Mouse (Mus musculus): ENCODE data around the gene Rln3.

Rln3 gene

DNA sequence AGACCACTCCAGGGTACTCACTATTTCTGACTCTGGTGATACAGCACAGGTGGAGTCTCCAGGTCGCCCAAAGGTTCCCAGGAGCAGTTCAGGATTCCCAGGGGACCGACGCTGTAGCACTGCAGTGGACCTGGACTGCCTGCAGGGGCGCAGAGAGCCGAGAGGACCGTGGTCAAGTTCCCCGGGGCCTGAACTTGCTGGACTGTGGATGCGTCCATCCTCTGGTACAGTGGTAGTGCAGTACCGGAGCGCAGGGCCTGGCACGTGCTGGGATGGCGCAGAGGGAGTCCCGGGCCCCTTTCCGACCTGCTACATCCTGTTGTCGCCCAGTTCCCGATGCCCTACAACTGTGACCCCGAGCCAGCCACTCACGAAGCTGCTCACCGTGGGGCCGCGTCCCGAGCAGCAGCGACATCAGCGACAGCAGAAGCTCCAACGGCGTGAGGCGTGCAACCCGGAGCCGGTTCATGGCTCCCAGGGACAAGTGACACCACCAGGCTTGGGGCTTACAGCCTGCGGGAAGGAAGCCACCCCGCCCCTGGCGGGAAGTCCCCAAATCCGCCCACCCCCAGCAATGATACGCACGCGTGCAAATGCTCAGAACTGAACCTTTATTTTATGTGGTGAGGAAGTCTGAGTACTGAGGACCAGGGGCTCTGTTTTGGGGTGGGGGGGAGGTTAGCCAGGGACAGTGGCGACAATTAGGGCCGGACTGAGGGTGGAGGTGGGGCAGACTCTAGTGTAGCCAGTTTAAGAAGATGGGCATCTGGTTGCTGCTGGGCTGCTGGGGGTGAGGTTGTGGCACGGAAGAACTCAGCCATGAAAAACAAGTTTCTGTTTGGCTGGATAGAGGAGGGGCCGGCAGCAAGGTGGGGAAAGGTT is 2.5 kb downstream of the Rln3 start, which contains the start of gene Il27ra:
Gene Il27ra (minus strand): TSS at position 524 of the 882 bp plus-strand sequence.
- Histone ChIP-seq H3K27me3 (ENCODE audit: insufficient read depth, low read length) (peaks cover 62% of the 10 kb centered on the region), H3K9me3 (ENCODE audit: low read length) (no peaks in the 10 kb centered on the region), H3K4me1 (replicated peaks; ENCODE audit: low read depth, low read length) (peaks cover 52% of the 10 kb centered on the region), H3K4me3 (replicated peaks; ENCODE audit: low read length) (peak within 1 kb of the TSS; percentile 76), H3K36me3 (ENCODE audit: insufficient read depth, low read length) (no peaks in the 10 kb centered on the region)
- TF ChIP-seq NANOG (IDR thresholded peaks at IDR 0.05; ENCODE audit: borderline replicate concordance, low read length) (no peak), CTCF (conservative IDR thresholded peaks at IDR 0.05; ENCODE audit: low read length) (peak; percentile 51)

DNA sequence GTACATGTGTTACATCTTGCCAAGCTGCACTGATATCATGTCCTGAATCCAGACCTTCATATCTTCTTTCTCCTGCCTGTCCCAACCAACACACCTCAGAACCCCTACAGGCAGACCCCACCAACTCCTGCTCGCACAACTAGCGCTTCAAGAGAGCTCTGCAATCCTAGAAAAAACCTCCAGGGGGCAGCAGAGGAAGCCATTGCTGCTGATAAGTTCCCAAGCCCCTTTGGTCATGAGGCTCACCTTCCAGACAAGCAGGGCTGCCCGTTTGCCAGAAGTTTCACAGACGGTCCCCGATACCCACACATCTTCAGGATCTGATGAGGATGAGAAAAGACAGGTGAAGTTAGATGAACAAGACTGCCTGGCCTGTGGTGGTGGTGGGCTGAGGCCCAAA is 5.8 kb downstream of the Rln3 start:
- Histone ChIP-seq H3K9me3 (ENCODE audit: low read length) (no peaks in the 10 kb centered on the region), H3K4me1 (replicated peaks; ENCODE audit: low read depth, low read length) (peaks cover 44% of the 10 kb centered on the region), H3K4me3 (replicated peaks; ENCODE audit: low read length) (peak overlapping the region; percentile 13; the same call in 1 of the 2 replicates), H3K36me3 (ENCODE audit: insufficient read depth, low read length) (no peaks in the 10 kb centered on the region), H3K27me3 (ENCODE audit: insufficient read depth, low read length) (peaks cover 53% of the 10 kb centered on the region)
- peak; percentile 95 for TF ChIP-seq CTCF (conservative IDR thresholded peaks at IDR 0.05; ENCODE audit: low read length)
- no peak for TF ChIP-seq POU5F1 (IDR thresholded peaks at IDR 0.05; ENCODE audit: borderline replicate concordance, low read length)

DNA sequence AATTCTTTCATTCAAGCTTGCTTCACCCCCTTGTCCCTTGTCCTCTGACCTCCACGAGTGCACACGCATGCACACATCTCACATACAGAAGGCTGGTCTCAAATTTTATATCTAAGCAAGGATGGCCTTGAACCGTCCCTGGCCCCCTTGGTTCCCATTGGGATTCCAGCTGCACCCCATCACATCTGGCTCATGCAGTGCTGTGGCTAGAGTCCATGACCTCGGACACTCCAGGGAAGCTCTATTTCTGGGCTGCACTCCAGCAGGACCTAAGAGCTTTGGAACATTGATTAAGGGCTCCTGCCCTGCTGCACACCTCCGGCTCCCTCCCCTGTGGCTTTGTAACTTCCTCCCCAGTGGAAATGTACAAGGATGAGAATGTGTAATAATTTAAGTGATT is 6.8 kb downstream of the Rln3 start:
- peaks cover 36% of the 10 kb centered on the region for H3K4me1 ChIP-seq (replicated peaks; ENCODE audit: low read depth, low read length)
- no peak overlapping the region for H3K4me3 ChIP-seq (replicated peaks; ENCODE audit: low read length)
- no peaks in the 10 kb centered on the region for H3K9me3 ChIP-seq (ENCODE audit: low read length)
- H3K36me3 ChIP-seq (ENCODE audit: insufficient read depth, low read length): no peaks in the 10 kb centered on the region
- TF ChIP-seq POU5F1 (IDR thresholded peaks at IDR 0.05; ENCODE audit: borderline replicate concordance, low read length) (no peak), NANOG (IDR thresholded peaks at IDR 0.05; ENCODE audit: borderline replicate concordance, low read length) (no peak), CTCF (conservative IDR thresholded peaks at IDR 0.05; ENCODE audit: low read length) (no peak)
- peaks cover 43% of the 10 kb centered on the region for H3K27me3 ChIP-seq (ENCODE audit: insufficient read depth, low read length)

DNA sequence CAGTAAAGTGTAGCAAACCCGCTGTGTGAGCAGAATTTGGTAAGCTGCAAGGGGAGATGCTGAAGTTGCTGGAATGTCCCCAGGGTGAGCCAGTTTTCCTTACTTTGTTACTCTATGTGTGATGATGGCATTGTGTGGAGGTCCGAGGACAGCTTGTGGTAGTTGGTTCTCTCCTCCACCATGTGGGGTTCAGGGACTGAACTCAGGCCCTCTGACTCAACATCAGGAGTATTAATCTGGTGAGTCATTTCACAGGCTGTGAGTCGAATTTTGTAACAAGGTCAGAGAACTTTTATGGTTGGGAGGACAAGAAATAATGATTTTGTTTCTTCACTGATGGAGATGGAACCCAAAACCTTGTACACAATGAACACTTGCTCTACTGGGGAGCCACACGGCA is 12.0 kb downstream of the Rln3 start:
- Histone ChIP-seq H3K27me3 (ENCODE audit: insufficient read depth, low read length) (peaks cover 9% of the 10 kb centered on the region; the same call in 1 of the 2 replicates), H3K36me3 (ENCODE audit: insufficient read depth, low read length) (peaks cover 44% of the 10 kb centered on the region), H3K4me3 (replicated peaks; ENCODE audit: low read length) (no peak overlapping the region), H3K4me1 (replicated peaks; ENCODE audit: low read depth, low read length) (peaks cover 36% of the 10 kb centered on the region), H3K9me3 (ENCODE audit: low read length) (no peaks in the 10 kb centered on the region)
- TF ChIP-seq NANOG (IDR thresholded peaks at IDR 0.05; ENCODE audit: borderline replicate concordance, low read length) (no peak), POU5F1 (IDR thresholded peaks at IDR 0.05; ENCODE audit: borderline replicate concordance, low read length) (no peak)

DNA sequence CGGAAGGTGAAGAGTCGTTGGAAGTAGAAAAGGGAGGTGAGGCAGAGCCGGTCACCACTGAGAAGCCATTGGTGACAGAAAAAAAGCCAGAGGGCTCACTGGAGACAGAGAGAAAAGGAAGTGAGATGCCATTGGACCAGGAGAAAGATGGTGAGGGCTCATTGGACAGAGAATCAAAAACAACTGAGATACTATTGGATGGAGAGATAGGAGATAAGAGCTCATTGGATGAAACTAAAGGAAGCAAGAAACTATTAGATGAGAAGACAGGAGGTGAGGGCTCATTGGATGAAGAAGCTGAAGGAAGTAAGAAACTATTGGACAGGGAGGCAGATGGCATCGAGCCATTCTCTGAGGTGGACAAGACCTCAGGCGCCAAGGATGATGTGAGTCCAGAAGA is 15.5 kb downstream of the Rln3 start:
- TF ChIP-seq NANOG (IDR thresholded peaks at IDR 0.05; ENCODE audit: borderline replicate concordance, low read length) (no peak), CTCF (conservative IDR thresholded peaks at IDR 0.05; ENCODE audit: low read length) (no peak), POU5F1 (IDR thresholded peaks at IDR 0.05; ENCODE audit: borderline replicate concordance, low read length) (no peak)
- peaks cover 45% of the 10 kb centered on the region for H3K36me3 ChIP-seq (ENCODE audit: insufficient read depth, low read length)
- no peaks in the 10 kb centered on the region; the same call in 1 of the 2 replicates for H3K27me3 ChIP-seq (ENCODE audit: insufficient read depth, low read length)
- H3K4me3 ChIP-seq (replicated peaks; ENCODE audit: low read length): peak overlapping the region; percentile 35; the same call in 1 of the 2 replicates
- H3K9me3 ChIP-seq (ENCODE audit: low read length): no peaks in the 10 kb centered on the region
- H3K4me1 ChIP-seq (replicated peaks; ENCODE audit: low read depth, low read length): peaks cover 67% of the 10 kb centered on the region

DNA sequence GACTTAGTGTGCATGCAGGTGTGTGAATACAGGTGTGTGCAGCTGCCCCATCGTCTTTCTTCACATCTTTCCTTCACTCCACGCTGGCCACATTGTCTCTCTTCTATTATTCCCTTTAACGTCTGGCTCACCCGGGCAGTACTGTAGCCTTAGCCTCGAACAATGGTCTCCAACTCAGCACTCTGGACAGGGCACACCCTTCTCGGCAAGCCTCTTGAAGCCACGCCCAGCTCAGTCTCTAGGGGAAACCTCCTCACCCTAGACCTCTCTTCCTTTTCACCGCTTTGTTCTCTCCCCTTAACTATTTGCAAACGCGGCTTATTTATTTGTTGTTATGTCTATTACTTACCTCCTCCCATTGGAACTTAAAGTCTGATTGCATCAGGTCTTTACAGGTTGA is 17.4 kb downstream of the Rln3 start:
- no peak overlapping the region for H3K4me3 ChIP-seq (replicated peaks; ENCODE audit: low read length)
- no peaks in the 10 kb centered on the region for H3K9me3 ChIP-seq (ENCODE audit: low read length)
- H3K36me3 ChIP-seq (ENCODE audit: insufficient read depth, low read length): peaks cover 41% of the 10 kb centered on the region
- H3K27me3 ChIP-seq (ENCODE audit: insufficient read depth, low read length): no peaks in the 10 kb centered on the region; the same call in 1 of the 2 replicates
- peaks cover 81% of the 10 kb centered on the region for H3K4me1 ChIP-seq (replicated peaks; ENCODE audit: low read depth, low read length)
- no peak for TF ChIP-seq CTCF (conservative IDR thresholded peaks at IDR 0.05; ENCODE audit: low read length)
- no peak for TF ChIP-seq NANOG (IDR thresholded peaks at IDR 0.05; ENCODE audit: borderline replicate concordance, low read length)
- TF ChIP-seq POU5F1 (IDR thresholded peaks at IDR 0.05; ENCODE audit: borderline replicate concordance, low read length): no peak

DNA sequence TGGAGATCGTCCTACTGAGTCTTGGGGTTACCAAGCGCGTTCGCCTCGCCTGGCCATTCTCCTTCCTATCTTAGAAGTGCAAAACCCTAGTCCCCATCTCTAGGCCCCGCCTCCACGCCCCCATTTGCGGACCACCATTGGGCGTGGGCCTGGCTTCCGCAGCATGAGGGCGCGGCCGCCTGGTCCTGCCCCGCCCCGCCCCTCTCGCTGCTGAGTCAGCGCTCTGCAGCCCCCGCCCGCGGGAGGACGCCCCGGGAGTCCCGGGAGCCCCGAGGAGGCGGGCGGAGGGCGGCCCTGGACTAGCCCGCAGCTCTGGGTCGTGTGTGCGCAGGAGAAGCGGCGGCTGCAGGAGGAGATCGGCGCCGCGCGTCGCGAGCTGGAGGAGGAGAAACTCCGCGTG is 18.9 kb downstream of the Rln3 start:
- H3K4me3 ChIP-seq (replicated peaks; ENCODE audit: low read length): peak overlapping the region; percentile 83

DNA sequence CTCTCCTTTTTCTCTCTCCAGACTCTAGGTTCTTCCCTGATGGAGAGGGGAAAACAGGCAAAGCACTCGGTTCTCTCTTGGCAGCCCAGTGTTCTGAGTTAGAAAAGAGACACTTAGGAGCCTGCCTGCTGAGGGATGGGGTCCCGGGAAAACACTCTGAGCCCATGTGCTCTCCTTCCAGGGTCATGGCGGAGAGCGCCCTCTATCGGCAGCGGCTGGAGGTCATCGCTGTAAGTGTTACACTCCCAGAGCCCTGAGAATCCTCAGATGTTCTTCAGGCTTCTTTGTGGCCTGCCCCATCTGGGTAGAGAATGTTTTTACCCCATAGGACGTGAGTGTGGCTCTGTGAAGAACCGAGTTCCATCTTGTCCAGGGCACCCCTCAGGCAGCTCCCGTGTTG is 20.6 kb downstream of the Rln3 start:
- Histone ChIP-seq H3K4me3 (replicated peaks; ENCODE audit: low read length) (no peak overlapping the region), H3K9me3 (ENCODE audit: low read length) (no peaks in the 10 kb centered on the region), H3K36me3 (ENCODE audit: insufficient read depth, low read length) (peaks cover 13% of the 10 kb centered on the region), H3K27me3 (ENCODE audit: insufficient read depth, low read length) (peaks cover 8% of the 10 kb centered on the region; the same call in 1 of the 2 replicates), H3K4me1 (replicated peaks; ENCODE audit: low read depth, low read length) (peaks cover 94% of the 10 kb centered on the region)
- TF ChIP-seq CTCF (conservative IDR thresholded peaks at IDR 0.05; ENCODE audit: low read length) (peak; percentile 92), NANOG (IDR thresholded peaks at IDR 0.05; ENCODE audit: borderline replicate concordance, low read length) (no peak), POU5F1 (IDR thresholded peaks at IDR 0.05; ENCODE audit: borderline replicate concordance, low read length) (no peak)

More for the DNA sequence above, 18.9 kb downstream of the Rln3 start:
- Histone ChIP-seq H3K36me3 (ENCODE audit: insufficient read depth, low read length) (peaks cover 28% of the 10 kb centered on the region), H3K4me1 (replicated peaks; ENCODE audit: low read depth, low read length) (peaks cover 91% of the 10 kb centered on the region), H3K9me3 (ENCODE audit: low read length) (no peaks in the 10 kb centered on the region), H3K27me3 (ENCODE audit: insufficient read depth, low read length) (peaks cover under 1% of the 10 kb centered on the region; the same call in 1 of the 2 replicates)
- TF ChIP-seq POU5F1 (IDR thresholded peaks at IDR 0.05; ENCODE audit: borderline replicate concordance, low read length) (no peak), NANOG (IDR thresholded peaks at IDR 0.05; ENCODE audit: borderline replicate concordance, low read length) (no peak), CTCF (conservative IDR thresholded peaks at IDR 0.05; ENCODE audit: low read length) (no peak)
